10 mouse cellular contexts compared by ENCODE assay signal in genomic region chr17:43362362-43362761, GRCm38 (mm10). TPM values are rescaled to one million over a fixed set of nuclear protein-coding genes. Genes with fewer than 3 reads are reported as not detected.
DNase-seq lines count a peak whose midpoint lies in the region; ATAC-seq lines count a peak whose summit lies in the region.
"Had no signal": no experiment of that assay in that cellular context is flagged by ENCODE, and none has a peak within 500 bp of the region (broad histone marks: within the 10 kb centered on the region; RNA-seq: fewer than 3 reads in every experiment).

No protein-coding gene starts in this region.

- no peaks in the 10 kb centered on the region for H3K36me3 ChIP-seq in liver, embryonic 11.5 days (ENCODE audit: control insufficient read depth, insufficient read depth, low read length)
- no peaks in the 10 kb centered on the region for H3K36me3 ChIP-seq in lung, embryonic 16.5 days (ENCODE audit: control insufficient read depth, insufficient read depth, low read length)
- H3K36me3 ChIP-seq: neural tube, embryonic 12.5 days had no signal

- H3K27ac ChIP-seq in liver, embryonic 11.5 days (ENCODE audit: low read depth, low read length) = no peak overlapping the region
- H3K27ac ChIP-seq in lung, embryonic 16.5 days (ENCODE audit: low read length) = peak overlapping the region; percentile 19; the same call in 1 of the 2 replicates
- H3K27ac ChIP-seq: neural tube, embryonic 12.5 days had no signal

- H3K4me2 ChIP-seq in liver, embryonic 11.5 days = peak overlapping the region; percentile 7; the same call in 1 of the 2 replicates
- H3K4me2 ChIP-seq in lung, embryonic 16.5 days (ENCODE audit: low read depth, low read length) = peak overlapping the region; percentile 41

- H3K9me3 ChIP-seq in liver, embryonic 11.5 days (ENCODE audit: control insufficient read depth, low read length) = no peaks in the 10 kb centered on the region
- no peaks in the 10 kb centered on the region for H3K9me3 ChIP-seq in lung, embryonic 16.5 days (ENCODE audit: control insufficient read depth, low read length)
- H3K9me3 ChIP-seq: neural tube, embryonic 12.5 days had no signal

- peaks cover 10% of the 10 kb centered on the region for H3K27me3 ChIP-seq in liver, embryonic 11.5 days (replicated peaks; ENCODE audit: control insufficient read depth, insufficient read depth, low read length)
- H3K27me3 ChIP-seq in lung, embryonic 16.5 days (ENCODE audit: control insufficient read depth, insufficient read depth, low read depth, low read length) = no peaks in the 10 kb centered on the region
- H3K27me3 ChIP-seq: neural tube, embryonic 12.5 days had no signal

- no peaks in the 10 kb centered on the region for H3K4me1 ChIP-seq in liver, embryonic 11.5 days (replicated peaks; ENCODE audit: control insufficient read depth, insufficient read depth, low read length)
- H3K4me1 ChIP-seq in lung, embryonic 16.5 days (replicated peaks; ENCODE audit: control insufficient read depth, insufficient read depth, low read length) = peaks cover 21% of the 10 kb centered on the region

- no peak overlapping the region for H3K9ac ChIP-seq in liver, embryonic 11.5 days (ENCODE audit: low read depth, low read length)
- no peak overlapping the region for H3K9ac ChIP-seq in lung, embryonic 16.5 days (ENCODE audit: low read length)
- H3K9ac ChIP-seq: neural tube, embryonic 12.5 days had no signal

- no peak overlapping the region for H3K4me3 ChIP-seq in liver, embryonic 11.5 days (ENCODE audit: low read depth, low read length)
- peak overlapping the region; percentile 28 for H3K4me3 ChIP-seq in lung, embryonic 16.5 days (ENCODE audit: low read length)
- H3K4me3 ChIP-seq: neural tube, embryonic 12.5 days had no signal

- no peak for ATAC-seq in liver, embryonic 11.5 days (replicated peaks; ENCODE audit: low FRiP score)
- ATAC-seq in lung, embryonic 16.5 days (ENCODE audit: low read depth) = no peak

- DNase-seq in liver, embryonic 11.5 days (ENCODE audit: low spot score) = no peak
- DNase-seq in liver = no peak
- peak; percentile 42 for DNase-seq in heart, adult 8-10 months (ENCODE audit: low spot score)
- peak; percentile 42 for DNase-seq in heart, postnatal 4 days
- DNase-seq in c-Kit-positive CD71-positive TER-119-positive erythroid progenitor cells, embryonic 14.5 days (ENCODE audit: low spot score) = no peak
- DNase-seq in retina, postnatal 1 day = no peak
- DNase-seq: adrenal gland, postnatal 10 days; cerebellum, adult 9-10 months had no signal

- WGBS in liver, embryonic 11.5 days = 53% methylated on average over 11 of the region's 11 CpGs
- 27% methylated on average over 11 of the region's 11 CpGs for WGBS in lung, embryonic 16.5 days

RNA-seq across cellular contexts. Expression of gene Adgrf5, which starts 2.1 kb away (rescaled TPM):
- 9.3 and 9.4 TPM in 2 replicates for polyA plus RNA-seq in liver, embryonic 11.5 days (2014; fragmentation: Nextera tagmentation; extraction: Ambion mirVana)
- total RNA-seq in heart, adult 8-10 months (2022) = 100 to 1,000 TPM; 195 to 206 (median 199) TPM
- total RNA-seq in heart, postnatal 4 days (2021) = 100 to 1,000 TPM; 131 to 141 TPM
- 34.5 and 34.9 TPM in 2 replicates for polyA plus RNA-seq in lung, embryonic 16.5 days (2015; fragmentation: Nextera tagmentation; extraction: Ambion mirVana)

Comparison
In these comparisons a context has a peak if more than half of its experiments do, and no peak if none do; other contexts are left out.
1. DNase-seq: peak in heart, adult 8-10 months (single experiment) and heart, postnatal 4 days (single experiment); none in liver, embryonic 11.5 days (single experiment), liver (single experiment), c-Kit-positive CD71-positive TER-119-positive erythroid progenitor cells, embryonic 14.5 days (single experiment) and retina, postnatal 1 day (single experiment).